Mouse (Mus musculus) liver, postnatal 0 days (tissue): ENCODE measurements around the gene Rpl36a.

ENCODE experiments used
- CTCF ChIP-seq: sonication (generic); IDR thresholded peaks from 2 replicates; pipeline ENCODE4 v1.5.1; 2016; ENCODE audit warnings: antibody characterized with exemption, low read depth
- EP300 ChIP-seq: IDR thresholded peaks from 2 replicates; pipeline ENCODE4 v1.6.1; 2016; ENCODE audit warnings: antibody characterized with exemption, low read depth, mild to moderate bottlenecking

DNA sequence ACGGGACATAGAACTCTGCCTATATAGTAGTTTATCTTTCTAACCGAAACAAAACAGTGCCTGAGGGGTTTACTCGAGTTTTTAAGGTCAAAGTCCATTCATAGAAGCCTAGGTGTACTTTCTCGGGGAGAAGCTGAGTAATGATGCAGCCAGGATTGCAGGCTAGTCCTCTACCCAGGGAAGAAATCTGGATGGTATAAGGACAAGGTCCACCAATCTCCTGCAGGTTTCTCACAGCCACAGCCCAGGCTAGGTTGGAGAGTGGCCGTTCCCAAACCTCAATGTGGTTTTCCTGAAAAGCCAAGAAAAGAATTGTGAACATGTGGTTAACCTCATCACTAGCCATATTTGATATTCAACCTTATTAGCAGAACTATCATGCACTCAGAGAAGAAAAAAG is 4.4 kb downstream of the Rpl36a start:
- TF ChIP-seq CTCF = no peak
- TF ChIP-seq EP300 = no peak
